Mouse (Mus musculus) Patski (cell line): ENCODE data around the gene Ebf4. TPM values are rescaled to one million over a fixed set of nuclear protein-coding genes. Genes with fewer than 3 reads are reported as not detected.

Experiments
- ATAC-seq: fragments of 100-300 bp; one replicate; pipeline ENCODE4 v1.8.0; 2021
- CTCF ChIA-PET: fragments of 350-600 bp; sonication (Branson Sonifier 250); formaldehyde crosslinking; loops from one replicate; lab custom pipeline; 2022; ENCODE audit warnings: inconsistent platforms; lab: Charles Lee
- POLR2A ChIA-PET: fragments of 350-600 bp; sonication (Branson Sonifier 250); formaldehyde crosslinking; loops from one replicate; lab custom pipeline; 2022; ENCODE audit warnings: antibody characterized with exemption, inconsistent platforms; lab: Charles Lee
- DNase-seq: peaks from one replicate; pipeline ENCODE4 v3.0.0-alpha.2; 2011; ENCODE audit warnings: low read depth, low spot score
- H3K27me3 ChIP-seq: fragments of 371-371 bp; one replicate; pipeline ENCODE4 v1.5.1; 2021
- CTCF ChIP-seq: fragments of 100-300 bp; IDR thresholded peaks from one replicate; pipeline ENCODE4 v1.5.1; 2021
- in situ Hi-C: fragments of 300-500 bp; cut with MboI; formaldehyde crosslinking; loops from 3 replicates; pipeline ENCODE4 v1.11.1; 2018; ENCODE audit warnings: low pct_unique_long_range_greater_than_20kb, mixed read lengths
- polyA plus RNA-seq: library from polyadenylated mRNA; unstranded; gene quantifications from one replicate; pipeline ENCODE4 v1.2.3, GENCODE M21; 2021

Ebf4 gene
- polyA plus RNA-seq, 1 experiment from 2014 or later, result 18.9 TPM

GRCm38 (mm10) chr2:130294218-130294935 lies 592 bp upstream of the Ebf4 start:
- no peaks in the 10 kb centered on the region for H3K27me3 ChIP-seq
- TF ChIP-seq CTCF, result no peak
- DNase-seq, result no peak
- ATAC-seq, result no peak
- ChIA-PET POLR2A (no interaction called here), CTCF (interaction anchor here (1.0 kb wide), 1 partner anchor 118 kb away, joined by 4 read pairs; no protein-coding TSS in a partner anchor)
- in situ Hi-C loops, result loop anchor here (5.0 kb wide), 1 partner anchor 113 kb away; the partner anchor contains the start of genes 1700020A23Rik, Gm28372 and Tmem239

- peak; percentile 81 for TF ChIP-seq CTCF
- ATAC-seq (peak; percentile 20), DNase-seq (no peak)
- ChIA-PET CTCF (interaction anchor here (1.3 kb wide), 1 partner anchor 116 kb away, joined by 4 read pairs; no protein-coding TSS in a partner anchor), POLR2A (no interaction called here)
- H3K27me3 ChIP-seq, result no peaks in the 10 kb centered on the region
- in situ Hi-C loops, result no loop called here
Observed at GRCm38 (mm10) chr2:130295331-130296133, 563 bp downstream of the Ebf4 start.

GRCm38 (mm10) chr2:130296134-130296745 lies 1.3 kb downstream of the Ebf4 start:
- DNase-seq (no peak), ATAC-seq (peak; percentile 19)
- in situ Hi-C loops, result no loop called here
- H3K27me3 ChIP-seq, result no peaks in the 10 kb centered on the region
- ChIA-PET CTCF (interaction anchor here (1.2 to 1.3 kb wide), 2 partner anchors 92 to 116 kb away, joined by 4 read pairs; no protein-coding TSS in a partner anchor), POLR2A (no interaction called here)
- TF ChIP-seq CTCF, result no peak

- no peak for TF ChIP-seq CTCF
- in situ Hi-C loops, result no loop called here
- CTCF ChIA-PET, result interaction anchor here (1.2 kb wide), 1 partner anchor 91 kb away, joined by 4 read pairs; no protein-coding TSS in a partner anchor
Observed at GRCm38 (mm10) chr2:130297580-130297979, 2.6 kb downstream of the Ebf4 start.

GRCm38 (mm10) chr2:130303014-130303413 lies 8.0 kb downstream of the Ebf4 start:
- no peaks in the 10 kb centered on the region for H3K27me3 ChIP-seq
- no peak for TF ChIP-seq CTCF
- DNase-seq (no peak), ATAC-seq (no peak)
- POLR2A ChIA-PET, result no interaction called here
- CTCF ChIA-PET, result no interaction called here
- in situ Hi-C loops, result no loop called here

More at GRCm38 (mm10) chr2:130297580-130297979, 2.6 kb downstream of the Ebf4 start:
- H3K27me3 ChIP-seq, result no peaks in the 10 kb centered on the region
- ATAC-seq (no peak), DNase-seq (no peak)
- POLR2A ChIA-PET, result no interaction called here

- ATAC-seq, result no peak
- POLR2A ChIA-PET, result interaction anchor here (0.5 kb wide), 1 partner anchor 1066 kb away, joined by 3 read pairs; no protein-coding TSS in a partner anchor
- CTCF ChIA-PET, result no interaction called here
- DNase-seq, result no peak
- H3K27me3 ChIP-seq, result no peaks in the 10 kb centered on the region
- peak; percentile 40 for TF ChIP-seq CTCF
- in situ Hi-C loops, result no loop called here
Observed at GRCm38 (mm10) chr2:130327057-130327456, 32.1 kb downstream of the Ebf4 start.

- no peak for ATAC-seq
- no peaks in the 10 kb centered on the region for H3K27me3 ChIP-seq
- ChIA-PET CTCF (interaction anchor here (1.1 kb wide), 1 partner anchor 12 kb away, joined by 3 read pairs; no protein-coding TSS in a partner anchor), POLR2A (no interaction called here)
- in situ Hi-C loops, result no loop called here
- DNase-seq, result no peak
- TF ChIP-seq CTCF, result no peak
Observed at GRCm38 (mm10) chr2:130329502-130329901, 34.5 kb downstream of the Ebf4 start.

- ATAC-seq, result no peak
- H3K27me3 ChIP-seq, result no peaks in the 10 kb centered on the region
- POLR2A ChIA-PET, result no interaction called here
- in situ Hi-C loops, result no loop called here
- TF ChIP-seq CTCF, result no peak
- CTCF ChIA-PET, result no interaction called here
- no peak for DNase-seq
Observed at GRCm38 (mm10) chr2:130335112-130335511, 40.1 kb downstream of the Ebf4 start.

GRCm38 (mm10) chr2:130340464-130341219 lies 45.7 kb downstream of the Ebf4 start:
- ATAC-seq (no peak), DNase-seq (no peak)
- ChIA-PET POLR2A (interaction anchor here (2.3 kb wide), 1 partner anchor 11 kb away, joined by 8 read pairs; no protein-coding TSS in a partner anchor), CTCF (no interaction called here)
- no peak for TF ChIP-seq CTCF
- H3K27me3 ChIP-seq, result no peaks in the 10 kb centered on the region
- in situ Hi-C loops, result no loop called here
